Mouse (Mus musculus) ovary, postnatal 14 days (tissue): ENCODE measurements around the gene Ergic1.

ENCODE experiments used
- DNase-seq: peaks from one replicate; pipeline ENCODE4 v3.0.0; 2022; ENCODE audit warnings: low spot score

Ergic1 gene

DNA sequence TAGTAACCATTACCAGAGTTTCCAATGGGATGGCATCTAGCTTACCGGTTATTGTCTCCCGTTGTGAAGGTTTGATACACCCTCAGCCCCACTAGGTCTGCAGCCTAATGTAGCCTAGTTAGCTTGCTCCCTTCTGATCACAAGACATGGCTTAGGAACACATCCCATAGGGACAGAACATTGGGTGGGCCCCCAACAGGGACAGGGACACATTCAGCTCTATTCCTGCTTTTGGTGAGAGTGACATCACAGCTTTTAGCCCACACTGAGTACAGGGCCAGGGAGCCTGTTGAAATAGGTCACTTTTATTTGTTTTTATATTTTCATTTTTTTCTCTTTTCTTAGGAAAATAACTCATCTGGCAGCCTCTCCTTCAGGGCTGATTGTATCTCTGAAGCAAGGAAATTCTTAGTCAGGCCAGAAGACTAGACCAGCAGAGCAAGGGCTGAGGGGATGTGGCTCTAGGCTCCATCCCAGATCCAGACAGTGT lies 64.3 kb downstream of the Ergic1 start:
- DNase-seq = no peak

DNA sequence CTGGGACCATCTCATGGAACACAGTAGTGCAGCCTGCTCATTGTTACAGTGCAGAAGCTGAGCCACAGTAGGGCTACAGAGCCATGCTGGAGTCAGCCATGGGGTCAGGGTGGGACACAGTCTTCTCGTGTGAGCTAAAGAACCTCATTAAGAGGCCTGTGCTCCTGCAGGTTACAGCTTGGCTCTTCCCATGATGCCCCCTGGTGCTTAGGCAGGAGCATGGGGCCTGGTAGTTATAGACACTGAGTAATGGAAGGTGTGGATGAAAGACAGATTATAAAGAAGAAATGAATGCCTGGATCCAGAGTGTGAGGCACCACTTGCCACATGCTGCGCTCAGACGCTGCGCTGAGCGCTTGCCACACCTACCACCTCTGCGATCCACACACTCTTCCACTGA lies 67.2 kb downstream of the Ergic1 start:
- no peak for DNase-seq

GRCm38 (mm10) chr17:26628936-26629335 lies 67.6 kb downstream of the Ergic1 start:
- no peak for DNase-seq

GRCm38 (mm10) chr17:26631811-26632327 lies 70.6 kb downstream of the Ergic1 start:
- no peak for DNase-seq

DNA sequence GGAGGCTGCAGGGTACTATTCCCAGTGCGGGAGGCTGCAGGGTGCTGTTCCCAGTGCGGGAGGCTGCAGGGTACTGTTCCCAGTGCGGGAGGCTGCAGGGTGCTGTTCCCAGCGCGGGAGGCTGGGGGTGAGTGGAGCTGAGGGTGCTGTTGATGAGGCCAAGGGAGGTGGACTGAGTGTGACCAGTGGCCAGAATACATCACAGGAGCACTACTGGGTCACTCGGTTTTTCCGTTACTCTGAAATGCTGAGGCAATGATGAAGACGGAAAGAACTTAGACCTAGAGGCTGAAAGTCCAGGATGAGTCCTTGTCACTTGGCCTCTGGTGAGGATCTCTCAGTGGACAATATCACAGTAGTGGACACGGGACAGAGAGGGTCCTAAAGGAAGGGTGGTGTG lies 71.9 kb downstream of the Ergic1 start:
- no peak for DNase-seq

- no peak for DNase-seq
Measured at GRCm38 (mm10) chr17:26633926-26634325, 72.6 kb downstream of the Ergic1 start.

- no peak for DNase-seq
Measured at GRCm38 (mm10) chr17:26634539-26634938, 73.2 kb downstream of the Ergic1 start.

GRCm38 (mm10) chr17:26635951-26636350 lies 74.7 kb downstream of the Ergic1 start:
- no peak for DNase-seq

DNA sequence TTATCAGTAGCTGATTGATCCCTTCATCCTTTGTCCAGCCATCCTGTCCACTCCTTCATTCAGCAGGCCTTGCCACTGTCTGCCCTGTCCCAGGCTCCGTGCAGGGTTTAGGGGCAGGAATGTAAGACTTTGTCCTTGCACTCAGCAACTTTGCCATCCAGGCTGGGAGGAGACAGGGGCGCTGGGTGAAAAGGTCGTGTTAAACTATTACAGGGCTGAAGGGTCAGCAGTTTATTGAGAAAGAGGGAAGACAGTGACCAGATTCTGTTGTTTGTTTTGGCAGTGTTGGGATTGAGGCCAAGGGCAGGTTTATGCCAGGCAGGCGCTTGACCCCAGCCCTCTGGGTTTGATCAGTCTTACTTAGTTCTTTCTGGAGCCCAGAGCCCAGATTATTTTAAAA lies 76.6 kb downstream of the Ergic1 start:
- DNase-seq = no peak

DNA sequence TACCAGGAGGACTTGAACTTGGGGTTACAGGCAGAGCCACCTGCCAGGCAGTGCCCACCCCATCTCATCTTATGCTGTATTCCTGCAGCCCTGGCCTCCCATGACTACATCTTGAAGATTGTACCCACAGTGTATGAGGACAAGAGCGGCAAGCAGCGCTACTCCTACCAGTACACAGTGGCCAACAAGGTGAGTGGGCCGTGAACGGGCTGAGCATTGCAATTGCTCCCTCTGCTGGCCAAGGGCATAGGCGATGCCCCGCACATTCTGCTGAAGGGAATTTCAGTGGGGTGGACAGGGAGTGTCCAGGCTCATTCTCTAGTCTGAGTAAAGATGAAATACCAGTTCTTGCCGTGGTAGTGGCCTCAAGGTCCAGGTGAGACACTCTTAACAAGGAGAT lies 77.4 kb downstream of the Ergic1 start:
- peak; percentile 73 for DNase-seq

GRCm38 (mm10) chr17:26639791-26640190 lies 78.5 kb downstream of the Ergic1 start:
- no peak for DNase-seq

DNA sequence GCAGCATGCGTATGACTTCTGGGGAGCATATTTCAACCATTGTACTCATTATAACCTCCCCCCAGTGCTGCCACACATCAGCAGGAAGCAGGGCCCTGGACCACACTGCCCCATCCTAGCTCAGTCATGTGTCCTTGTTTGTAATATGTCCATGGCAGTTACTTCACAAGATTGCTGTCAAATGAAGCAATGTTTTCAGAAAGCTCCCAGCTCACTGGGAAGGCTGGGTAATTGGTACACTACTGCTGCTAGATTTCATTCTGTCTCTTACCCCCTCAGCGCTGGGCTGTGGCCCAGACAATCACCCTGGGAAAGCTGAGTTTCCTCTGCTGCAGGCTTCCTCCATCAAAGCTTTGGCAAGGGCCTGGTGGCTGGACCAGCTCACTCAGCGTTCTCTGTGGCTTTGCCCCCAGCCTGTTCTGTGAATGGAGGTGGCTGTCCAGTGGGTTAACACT lies 79.0 kb downstream of the Ergic1 start:
- DNase-seq = no peak

GRCm38 (mm10) chr17:26643456-26643855 lies 82.2 kb downstream of the Ergic1 start:
- no peak for DNase-seq

DNA sequence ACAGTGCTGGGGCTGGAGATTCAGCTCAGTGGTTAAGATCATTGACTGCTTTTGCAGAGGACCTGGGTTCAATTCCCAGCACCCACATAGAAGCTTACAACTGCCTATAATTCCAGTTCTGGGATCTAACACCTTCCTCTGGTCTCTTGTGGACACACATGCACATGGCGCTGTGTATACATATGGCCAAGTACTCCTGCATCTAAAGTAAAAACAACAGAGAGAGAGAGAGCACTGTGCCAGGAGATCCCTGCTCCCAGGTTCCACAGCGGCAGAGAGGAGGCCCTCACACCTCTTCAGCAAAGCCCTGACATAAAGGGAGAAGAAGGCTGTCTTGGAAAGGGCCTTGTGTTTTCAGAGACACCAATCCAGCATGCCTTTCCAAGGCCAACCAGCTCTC lies 82.7 kb downstream of the Ergic1 start:
- no peak for DNase-seq

DNA sequence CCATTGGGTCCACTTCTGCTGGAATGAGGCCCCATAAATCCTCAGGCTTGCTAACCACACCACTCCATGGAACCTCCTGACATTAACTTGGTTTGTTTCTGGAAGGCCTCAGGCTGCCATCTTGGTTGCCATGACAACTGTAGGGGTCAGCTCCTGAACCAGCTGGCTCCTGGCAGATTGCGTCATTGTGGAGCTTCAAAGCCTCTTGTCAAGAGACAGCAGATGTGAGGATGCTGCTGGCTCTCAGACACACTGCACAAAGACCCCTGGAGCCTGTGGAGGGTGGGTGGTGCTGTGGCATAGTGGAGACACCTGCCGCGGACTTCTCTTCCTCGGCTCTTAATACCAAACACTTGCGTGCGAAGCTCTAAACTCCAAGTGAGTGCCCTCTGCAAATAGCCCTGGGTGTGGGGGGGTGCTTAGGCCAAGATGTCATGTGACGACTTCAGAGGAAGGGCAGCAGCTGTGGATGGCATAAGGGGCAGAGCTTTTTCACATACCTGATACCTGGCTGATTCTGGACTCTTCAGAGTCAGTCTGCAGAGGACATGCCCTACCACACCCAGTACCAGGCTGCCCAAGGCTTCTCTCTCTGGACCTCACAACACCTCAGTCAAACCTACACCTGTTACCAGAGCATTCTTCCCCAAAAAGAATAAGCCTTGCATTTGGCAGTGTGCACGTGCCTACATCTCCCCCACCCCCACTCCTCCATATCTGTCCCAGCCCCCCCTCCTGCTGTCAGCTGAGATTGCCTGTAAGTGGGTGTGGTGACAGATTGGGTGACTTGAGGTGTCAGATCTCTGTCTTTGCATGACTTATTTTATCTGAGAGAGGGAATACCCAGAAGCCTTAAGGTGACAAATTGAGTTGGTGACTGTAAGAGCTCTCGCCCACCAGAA lies 83.5 kb downstream of the Ergic1 start:
- no peak for DNase-seq

GRCm38 (mm10) chr17:26645411-26645854 lies 84.1 kb downstream of the Ergic1 start:
- no peak for DNase-seq

- DNase-seq = no peak
Measured at GRCm38 (mm10) chr17:26647283-26647682, 86.0 kb downstream of the Ergic1 start.

DNA sequence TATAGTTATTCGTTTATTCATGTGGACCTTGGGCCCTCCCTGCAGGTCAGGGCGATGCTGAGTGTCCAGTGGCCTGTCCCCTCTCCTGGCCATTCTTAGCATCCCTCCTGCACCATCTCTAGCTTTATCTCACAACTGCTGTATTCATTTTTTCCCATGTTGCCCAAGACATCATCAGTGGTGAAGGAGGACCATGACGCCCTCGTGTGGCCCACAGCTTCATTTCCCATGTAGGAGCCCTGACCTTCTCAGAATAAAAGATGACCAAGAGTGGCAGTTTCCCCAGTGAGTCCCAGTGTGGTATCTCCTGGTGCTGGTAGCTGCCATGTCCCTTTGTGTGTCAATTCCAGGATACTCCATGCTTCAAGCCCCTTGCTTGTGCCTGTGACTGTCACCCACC lies 88.3 kb downstream of the Ergic1 start:
- DNase-seq = no peak

GRCm38 (mm10) chr17:26650451-26651363 lies 89.4 kb downstream of the Ergic1 start:
- no peak for DNase-seq

DNA sequence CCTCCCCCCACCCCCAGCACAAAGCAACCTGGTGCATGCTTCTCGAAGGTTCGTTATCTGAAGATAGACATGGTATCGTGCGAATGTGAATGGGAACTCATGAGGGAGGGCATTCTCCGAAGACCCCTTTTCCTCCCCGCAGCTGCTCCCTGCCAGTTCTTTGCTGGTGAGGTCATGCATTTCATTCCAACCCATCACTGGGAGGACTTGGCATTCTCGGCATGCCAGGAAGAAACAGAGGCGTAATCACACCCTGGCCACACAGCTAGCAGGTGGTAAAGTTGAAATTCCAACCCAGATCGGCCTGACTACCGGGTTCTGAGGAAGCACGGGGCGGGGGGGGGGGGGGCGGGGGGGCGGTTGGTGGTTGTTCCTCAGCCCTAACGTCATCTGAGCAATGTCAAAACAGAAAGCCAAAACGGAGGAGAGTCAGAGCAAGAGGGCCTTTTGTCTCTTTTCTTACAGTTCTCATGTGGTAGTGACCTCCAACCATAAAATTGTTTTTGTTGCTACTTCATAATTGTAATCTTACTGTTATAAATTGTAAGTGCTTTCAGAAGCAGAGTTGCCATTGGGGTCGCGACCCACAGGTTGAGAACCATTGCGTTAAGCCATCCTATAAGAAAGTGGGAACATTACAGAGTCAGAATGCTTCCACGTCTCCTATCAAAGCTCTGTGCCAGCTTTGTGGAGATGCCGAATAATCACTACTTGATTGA lies 97.7 kb downstream of the Ergic1 start:
- DNase-seq = no peak

DNA sequence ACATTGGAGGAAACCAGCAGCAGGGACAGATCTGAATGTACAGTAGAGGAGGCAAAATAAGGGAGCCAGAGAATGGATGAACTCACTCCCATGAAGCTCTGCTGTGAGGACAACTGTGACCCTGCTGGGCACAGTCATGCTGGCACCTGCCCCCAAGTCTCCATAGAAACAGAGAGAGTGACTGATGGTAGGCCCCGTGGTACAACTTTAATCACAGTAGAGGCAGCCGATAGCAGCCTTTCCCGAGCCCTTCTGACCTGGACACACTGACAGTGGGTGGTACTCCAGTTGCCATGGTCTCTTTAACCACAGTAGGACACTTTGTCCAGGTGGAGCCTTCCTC lies 98.3 kb downstream of the Ergic1 start:
- no peak for DNase-seq
